Mouse (Mus musculus) C2C12 (cell line): ENCODE measurements around the gene CK137956.

Source experiments
- CEBPB ChIP-seq: IDR thresholded peaks from one replicate; pipeline ENCODE4 v1.6.1; 2011; ENCODE audit warnings: low read depth, mild to moderate bottlenecking, control low read depth, moderate library complexity
- CTCF ChIP-seq: IDR thresholded peaks from one replicate; pipeline ENCODE4 v1.5.1; 2011; ENCODE audit not compliant: control insufficient read depth, insufficient read depth, insufficient read length
- MAX ChIP-seq: IDR thresholded peaks from one replicate; pipeline ENCODE4 v1.6.1; 2011; ENCODE audit warnings: mild to moderate bottlenecking, control low read depth
- USF1 ChIP-seq: IDR thresholded peaks from one replicate; pipeline ENCODE4 v1.6.1; 2011; ENCODE audit warnings: low read depth, mild to moderate bottlenecking, control low read depth, moderate library complexity

- no peak for TF ChIP-seq MAX
- TF ChIP-seq CTCF: no peak
- no peak for TF ChIP-seq CEBPB
- TF ChIP-seq USF1: no peak
Observed at GRCm38 (mm10) chr4:127935369-127935768, 35.4 kb downstream of the CK137956 start.
